17 mouse cellular contexts compared by ENCODE assay signal in the genomic region with DNA sequence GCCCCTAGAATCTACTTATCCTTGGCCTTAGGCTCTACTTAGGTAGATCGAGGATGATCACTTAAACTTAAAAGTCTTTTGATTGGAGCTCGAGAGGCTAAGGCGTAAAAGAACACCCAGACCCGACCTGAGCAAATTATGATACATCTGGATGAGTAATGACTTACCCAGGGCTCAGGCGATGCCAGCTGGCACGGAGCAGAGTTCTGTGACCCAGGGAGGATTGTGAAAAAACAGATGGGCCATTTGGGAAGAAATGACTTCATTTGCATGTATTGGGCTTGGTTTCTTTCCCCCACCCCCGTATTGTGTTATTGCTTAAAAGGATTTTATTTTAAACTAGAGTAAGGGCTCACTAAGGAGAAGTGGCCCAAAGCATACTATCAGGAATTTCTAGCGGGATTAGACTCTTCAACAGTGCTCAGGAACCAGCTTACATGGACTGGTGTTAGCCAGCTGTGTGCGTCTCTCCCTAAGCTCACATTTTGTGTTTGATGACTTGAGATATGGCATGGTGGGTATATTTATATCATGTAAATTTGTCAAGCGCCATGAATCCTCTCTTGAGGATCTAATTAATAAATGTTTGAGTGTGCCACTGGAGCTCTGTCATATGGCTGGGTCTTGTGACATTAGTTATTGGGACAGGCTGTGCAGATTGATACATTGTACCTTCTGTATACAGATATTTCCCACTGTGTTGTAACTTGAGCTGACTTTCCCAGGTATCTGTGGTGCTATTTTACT.
DNase-seq lines count a peak whose midpoint lies in the region; ATAC-seq and TF ChIP-seq lines count a peak whose summit lies in the region.
"Had no signal": no experiment of that assay in that cellular context is flagged by ENCODE, and none has a peak within 500 bp of the region (broad histone marks: within the 10 kb centered on the region; RNA-seq: fewer than 3 reads in every experiment).

No protein-coding gene starts in this region.

- DNase-seq in adrenal gland, adult 2 months: peak; percentile 67
- DNase-seq in adrenal gland, adult 18-20 months (ENCODE audit: low spot score in 2 of 2): no peak
- peak; percentile 5 for DNase-seq in kidney, adult 9 months
- no peak for DNase-seq in kidney, adult 2 months
- DNase-seq in adrenal gland, postnatal 25 days: peak; percentile 49
- no peak for DNase-seq in heart, postnatal 4 days
- no peak for DNase-seq in urinary bladder, postnatal 4 days (ENCODE audit: low spot score in 2 of 2)
- DNase-seq: cerebellum, postnatal 36 days; kidney, postnatal 14 days; lung, adult 2 months; right cerebral cortex, adult 18-20 months; thymus, postnatal 14 days had no signal

- ATAC-seq in neural tube, embryonic 13.5 days (ENCODE audit: low read depth): peak; percentile 79
- ATAC-seq: intestine, postnatal 0 days; midbrain, embryonic 13.5 days had no signal

- H3K4me1 ChIP-seq in kidney, adult 2 months (ENCODE audit: control insufficient read depth, insufficient read depth, low read length): no peaks in the 10 kb centered on the region
- no peaks in the 10 kb centered on the region; the same call in 1 of the 2 replicates for H3K4me1 ChIP-seq in neural tube, embryonic 13.5 days (replicated peaks)
- H3K4me1 ChIP-seq: limb, embryonic 15.5 days; midbrain, embryonic 13.5 days had no signal

- H3K36me3 ChIP-seq in kidney, adult 2 months (ENCODE audit: control insufficient read depth, insufficient read depth, low read length): no peaks in the 10 kb centered on the region
- no peaks in the 10 kb centered on the region for H3K36me3 ChIP-seq in neural tube, embryonic 13.5 days
- H3K36me3 ChIP-seq: limb, embryonic 15.5 days; midbrain, embryonic 13.5 days had no signal

- H3K27ac ChIP-seq in kidney, adult 2 months (ENCODE audit: insufficient read depth, low read depth, low read length): no peak overlapping the region
- H3K27ac ChIP-seq in neural tube, embryonic 13.5 days (replicated peaks): no peak overlapping the region
- H3K27ac ChIP-seq: limb, embryonic 15.5 days; macrophage; midbrain, embryonic 13.5 days had no signal

- no peak overlapping the region for H3K9ac ChIP-seq in neural tube, embryonic 13.5 days
- H3K9ac ChIP-seq: limb, embryonic 15.5 days; midbrain, embryonic 13.5 days had no signal

- H3K4me2 ChIP-seq in neural tube, embryonic 13.5 days: no peak overlapping the region
- H3K4me2 ChIP-seq: limb, embryonic 15.5 days; midbrain, embryonic 13.5 days had no signal

- no peaks in the 10 kb centered on the region for H3K9me3 ChIP-seq in neural tube, embryonic 13.5 days
- H3K9me3 ChIP-seq: limb, embryonic 15.5 days; midbrain, embryonic 13.5 days had no signal

- no peak overlapping the region for H3K4me3 ChIP-seq in kidney, adult 2 months (ENCODE audit: insufficient read depth, low read depth, low read length)
- no peak overlapping the region for H3K4me3 ChIP-seq in neural tube, embryonic 13.5 days
- H3K4me3 ChIP-seq: limb, embryonic 15.5 days; midbrain, embryonic 13.5 days had no signal

- H3K27me3 ChIP-seq in kidney, adult 2 months (replicated peaks; ENCODE audit: control insufficient read depth, insufficient read depth, low read length): no peaks in the 10 kb centered on the region; the same call in 1 of the 2 replicates
- no peaks in the 10 kb centered on the region for H3K27me3 ChIP-seq in neural tube, embryonic 13.5 days
- H3K27me3 ChIP-seq: limb, embryonic 15.5 days; midbrain, embryonic 13.5 days had no signal

- TF ChIP-seq CTCF in kidney, adult 2 months (conservative IDR thresholded peaks at IDR 0.05; ENCODE audit: insufficient read depth, insufficient read length, low read depth, low read length): no peak

- WGBS in kidney, adult 2 months: 79% methylated on average over 10 of the region's 10 CpGs
- 55% methylated on average over 10 of the region's 10 CpGs for WGBS in neural tube, embryonic 13.5 days

- TF ChIP-seq POLR2A in kidney, adult 2 months (IDR thresholded peaks at IDR 0.05; ENCODE audit: low read depth, low read length): no peak

Comparison
In these comparisons a context has a peak if more than half of its experiments do, and no peak if none do; other contexts are left out.
1. DNase-seq: peak in adrenal gland, adult 2 months (single experiment), kidney, adult 9 months (single experiment) and adrenal gland, postnatal 25 days (single experiment); none in adrenal gland, adult 18-20 months (0 of 2), kidney, adult 2 months (single experiment), heart, postnatal 4 days (single experiment) and urinary bladder, postnatal 4 days (0 of 2).